Mouse (Mus musculus): ENCODE measurements around the gene Vmac. TPM values are rescaled to one million over a fixed set of nuclear protein-coding genes. Genes with fewer than 3 reads are reported as not detected.

The Vmac gene
- polyA plus RNA-seq, 1 experiment from 2014 or later = 14.1 TPM

- H3K4me3 ChIP-seq (ENCODE audit: low read depth, low read length) = no peak overlapping the region
- H3K4me1 ChIP-seq (replicated peaks; ENCODE audit: control insufficient read depth, insufficient read depth, low read length) = peaks cover 5% of the 10 kb centered on the region; the same call in 1 of the 2 replicates
- peaks cover 2% of the 10 kb centered on the region; the same call in 1 of the 2 replicates for H3K36me3 ChIP-seq (ENCODE audit: control insufficient read depth, insufficient read depth, low read length)
- no peaks in the 10 kb centered on the region for H3K27me3 ChIP-seq (ENCODE audit: control insufficient read depth, insufficient read depth, low read length)
- H3K9ac ChIP-seq (ENCODE audit: low read length) = no peak overlapping the region
- ATAC-seq (replicated peaks; ENCODE audit: low FRiP score) (no peak), DNase-seq (ENCODE audit: low spot score) (no peak)
- H3K9me3 ChIP-seq (ENCODE audit: control insufficient read depth, low read length) = no peaks in the 10 kb centered on the region
- H3K4me2 ChIP-seq (ENCODE audit: low read depth, low read length, severe bottlenecking) = no peak overlapping the region
- no peak overlapping the region for H3K27ac ChIP-seq (ENCODE audit: low read depth, low read length)
- 9% methylated on average over 12 of the region's 12 CpGs for WGBS
These were observed 9.8 kb upstream of the Vmac start for GRCm38 (mm10) chr17:56727659-56728058.

GRCm38 (mm10) chr17:56727029-56727649 is 9.3 kb upstream of the Vmac start:
- DNase-seq (ENCODE audit: low spot score) = no peak
- no peak overlapping the region for H3K9ac ChIP-seq (ENCODE audit: low read length)
- H3K27ac ChIP-seq (ENCODE audit: low read depth, low read length) = no peak overlapping the region

GRCm38 (mm10) chr17:56723419-56724161 is 5.8 kb upstream of the Vmac start:
- Histone ChIP-seq H3K9me3 (ENCODE audit: control insufficient read depth, low read length) (no peaks in the 10 kb centered on the region), H3K9ac (ENCODE audit: low read length) (no peak overlapping the region), H3K27ac (ENCODE audit: low read depth, low read length) (no peak overlapping the region), H3K27me3 (ENCODE audit: control insufficient read depth, insufficient read depth, low read length) (no peaks in the 10 kb centered on the region), H3K36me3 (ENCODE audit: control insufficient read depth, insufficient read depth, low read length) (peaks cover 2% of the 10 kb centered on the region; the same call in 1 of the 2 replicates), H3K4me1 (replicated peaks; ENCODE audit: control insufficient read depth, insufficient read depth, low read length) (peaks cover 5% of the 10 kb centered on the region; the same call in 1 of the 2 replicates), H3K4me3 (ENCODE audit: low read depth, low read length) (no peak overlapping the region), H3K4me2 (ENCODE audit: low read depth, low read length, severe bottlenecking) (no peak overlapping the region)
- DNase-seq (ENCODE audit: low spot score) (no peak), ATAC-seq (replicated peaks; ENCODE audit: low FRiP score) (no peak)
- WGBS = 88% methylated on average over 11 of the region's 11 CpGs

More at GRCm38 (mm10) chr17:56727029-56727649, 9.3 kb upstream of the Vmac start:
- ATAC-seq (replicated peaks; ENCODE audit: low FRiP score) = no peak
- no peaks in the 10 kb centered on the region for H3K9me3 ChIP-seq (ENCODE audit: control insufficient read depth, low read length)
- peaks cover 2% of the 10 kb centered on the region; the same call in 1 of the 2 replicates for H3K36me3 ChIP-seq (ENCODE audit: control insufficient read depth, insufficient read depth, low read length)
- no peak overlapping the region for H3K4me3 ChIP-seq (ENCODE audit: low read depth, low read length)
- peaks cover 5% of the 10 kb centered on the region; the same call in 1 of the 2 replicates for H3K4me1 ChIP-seq (replicated peaks; ENCODE audit: control insufficient read depth, insufficient read depth, low read length)
- H3K4me2 ChIP-seq (ENCODE audit: low read depth, low read length, severe bottlenecking) = no peak overlapping the region
- 15% methylated on average over 7 of the region's 7 CpGs for WGBS
- no peaks in the 10 kb centered on the region for H3K27me3 ChIP-seq (ENCODE audit: control insufficient read depth, insufficient read depth, low read length)

GRCm38 (mm10) chr17:56722441-56722840 is 4.6 kb upstream of the Vmac start:
- Histone ChIP-seq H3K9me3 (ENCODE audit: control insufficient read depth, low read length) (no peaks in the 10 kb centered on the region), H3K36me3 (ENCODE audit: control insufficient read depth, insufficient read depth, low read length) (peaks cover 2% of the 10 kb centered on the region; the same call in 1 of the 2 replicates), H3K27me3 (ENCODE audit: control insufficient read depth, insufficient read depth, low read length) (no peaks in the 10 kb centered on the region), H3K9ac (ENCODE audit: low read length) (no peak overlapping the region), H3K27ac (ENCODE audit: low read depth, low read length) (no peak overlapping the region), H3K4me2 (ENCODE audit: low read depth, low read length, severe bottlenecking) (no peak overlapping the region), H3K4me1 (replicated peaks; ENCODE audit: control insufficient read depth, insufficient read depth, low read length) (peaks cover 4% of the 10 kb centered on the region; the same call in 1 of the 2 replicates), H3K4me3 (ENCODE audit: low read depth, low read length) (no peak overlapping the region)
- 93% methylated on average over 5 of the region's 5 CpGs for WGBS
- no peak for DNase-seq (ENCODE audit: low spot score)
- ATAC-seq (replicated peaks; ENCODE audit: low FRiP score) = no peak

DNA sequence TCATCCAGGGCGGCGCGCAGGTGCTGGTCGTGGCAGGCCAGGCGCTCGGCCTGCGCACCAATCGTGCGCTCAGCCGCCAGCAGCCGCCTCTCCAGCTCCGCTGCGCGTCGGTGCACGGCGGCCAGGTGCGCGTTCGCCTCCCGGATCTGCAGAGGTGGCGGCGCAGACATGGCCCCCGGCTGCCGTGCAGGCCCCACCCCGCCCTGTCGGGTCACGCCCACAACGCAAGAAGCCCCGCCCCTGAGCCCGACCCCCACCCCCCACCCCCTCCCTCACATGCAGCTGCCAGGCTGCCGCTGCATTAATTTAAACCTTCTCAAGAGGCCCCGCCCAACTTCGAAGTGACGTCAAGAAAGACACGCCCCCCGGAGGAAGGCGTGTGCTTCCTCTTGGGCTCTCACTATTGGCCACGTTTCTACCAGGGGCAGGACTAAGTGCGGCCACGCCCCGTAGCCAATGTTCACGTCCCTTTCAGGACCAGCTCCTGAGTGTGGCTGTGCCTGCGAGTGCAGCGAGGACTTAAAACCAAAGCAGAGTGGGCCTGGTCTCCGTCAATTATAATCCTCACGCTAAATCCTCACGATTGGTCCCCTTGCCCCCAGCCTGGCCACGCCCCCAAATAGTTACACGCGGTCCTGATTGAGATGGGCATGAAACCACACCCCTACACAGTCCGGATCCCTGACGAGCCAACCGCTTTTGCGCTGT is 1.0 kb downstream of the Vmac start:
- Histone ChIP-seq H3K9me3 (ENCODE audit: control insufficient read depth, low read length) (no peaks in the 10 kb centered on the region), H3K36me3 (ENCODE audit: control insufficient read depth, insufficient read depth, low read length) (no peaks in the 10 kb centered on the region; the same call in 1 of the 2 replicates), H3K27ac (ENCODE audit: low read depth, low read length) (peak overlapping the region; percentile 52; the same call in 1 of the 2 replicates), H3K4me2 (ENCODE audit: low read depth, low read length, severe bottlenecking) (peak overlapping the region; percentile 90), H3K4me1 (replicated peaks; ENCODE audit: control insufficient read depth, insufficient read depth, low read length) (peaks cover 4% of the 10 kb centered on the region; the same call in 1 of the 2 replicates), H3K4me3 (ENCODE audit: low read depth, low read length) (peak overlapping the region; percentile 72), H3K9ac (ENCODE audit: low read length) (peak overlapping the region; percentile 49), H3K27me3 (ENCODE audit: control insufficient read depth, insufficient read depth, low read length) (no peaks in the 10 kb centered on the region)
- ATAC-seq (replicated peaks; ENCODE audit: low FRiP score) = peak; percentile 94
- under 1% methylated on average over 53 of the region's 55 CpGs for WGBS
- peak; percentile 98 for DNase-seq (ENCODE audit: low spot score)

DNA sequence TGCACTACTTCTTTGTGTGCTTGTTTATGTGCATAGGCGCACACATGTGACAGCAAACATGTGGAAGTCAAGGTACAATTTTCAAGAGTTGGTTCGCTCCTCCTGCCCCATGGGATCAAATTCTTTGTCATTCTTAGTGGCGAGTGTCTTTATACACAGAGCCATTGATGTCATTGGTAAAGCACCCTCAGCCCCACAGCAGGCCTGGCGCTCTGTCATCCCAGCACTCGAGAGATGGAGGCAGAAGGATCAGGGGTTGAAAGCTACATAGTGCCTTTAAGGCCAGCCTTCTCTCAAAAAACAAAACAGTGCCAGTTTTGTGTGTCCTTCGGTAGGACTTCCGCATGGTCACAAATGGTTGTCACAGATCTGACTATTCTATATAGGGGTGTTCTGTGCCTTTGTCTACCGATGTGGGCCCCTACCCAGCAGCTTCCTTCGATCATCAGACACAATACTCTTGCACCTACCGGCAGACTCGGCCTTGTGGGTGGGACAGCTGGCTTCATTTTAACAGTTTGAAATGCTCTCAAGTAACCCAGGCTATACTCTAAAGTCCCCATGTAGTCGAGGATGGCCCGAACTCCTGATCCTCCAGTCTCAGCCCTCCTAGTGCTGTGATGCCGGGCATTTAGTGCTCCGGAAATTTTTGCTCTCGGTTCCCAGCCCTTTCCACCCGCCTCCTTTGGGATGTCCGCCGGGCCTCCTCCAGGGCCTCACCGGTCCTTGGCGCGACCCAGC is 1.7 kb downstream of the Vmac start:
- Histone ChIP-seq H3K9me3 (ENCODE audit: control insufficient read depth, low read length) (no peaks in the 10 kb centered on the region), H3K9ac (ENCODE audit: low read length) (peak overlapping the region; percentile 49), H3K27me3 (ENCODE audit: control insufficient read depth, insufficient read depth, low read length) (no peaks in the 10 kb centered on the region), H3K36me3 (ENCODE audit: control insufficient read depth, insufficient read depth, low read length) (no peaks in the 10 kb centered on the region; the same call in 1 of the 2 replicates), H3K4me3 (ENCODE audit: low read depth, low read length) (peak overlapping the region; percentile 72), H3K27ac (ENCODE audit: low read depth, low read length) (no peak overlapping the region), H3K4me2 (ENCODE audit: low read depth, low read length, severe bottlenecking) (peak overlapping the region; percentile 90), H3K4me1 (replicated peaks; ENCODE audit: control insufficient read depth, insufficient read depth, low read length) (peaks cover 4% of the 10 kb centered on the region; the same call in 1 of the 2 replicates)
- WGBS = 24% methylated on average over 22 of the region's 22 CpGs
- no peak for ATAC-seq (replicated peaks; ENCODE audit: low FRiP score)
- DNase-seq (ENCODE audit: low spot score) = no peak

DNA sequence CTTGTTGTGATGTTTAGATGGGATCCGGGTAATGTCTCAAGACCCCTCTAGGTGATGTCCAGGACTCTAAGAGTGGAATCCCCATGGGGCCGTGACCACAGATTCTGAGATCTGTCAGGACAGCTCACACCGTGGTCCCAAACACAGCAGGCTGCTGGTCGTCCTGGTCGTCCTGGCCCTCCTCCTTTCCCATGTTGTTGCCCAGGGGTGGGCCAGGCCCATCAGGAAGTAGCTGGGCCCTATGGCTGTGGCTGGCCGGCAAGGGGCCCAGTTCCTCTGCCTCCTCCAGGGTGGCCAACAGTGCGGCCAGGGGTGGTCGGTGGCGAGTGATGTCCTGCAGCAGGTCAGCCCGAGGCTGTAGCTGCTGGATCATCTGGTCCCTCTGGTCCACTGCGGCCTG is 2.5 kb downstream of the Vmac start:
- H3K36me3 ChIP-seq (ENCODE audit: control insufficient read depth, insufficient read depth, low read length) = peaks cover 4% of the 10 kb centered on the region; the same call in 1 of the 2 replicates
- 60% methylated on average over 11 of the region's 11 CpGs for WGBS
- ATAC-seq (replicated peaks; ENCODE audit: low FRiP score) (no peak), DNase-seq (ENCODE audit: low spot score) (no peak)
- H3K27me3 ChIP-seq (ENCODE audit: control insufficient read depth, insufficient read depth, low read length) = no peaks in the 10 kb centered on the region
- no peak overlapping the region for H3K9ac ChIP-seq (ENCODE audit: low read length)
- no peak overlapping the region for H3K4me2 ChIP-seq (ENCODE audit: low read depth, low read length, severe bottlenecking)
- no peaks in the 10 kb centered on the region for H3K9me3 ChIP-seq (ENCODE audit: control insufficient read depth, low read length)
- no peak overlapping the region for H3K4me3 ChIP-seq (ENCODE audit: low read depth, low read length)
- H3K4me1 ChIP-seq (replicated peaks; ENCODE audit: control insufficient read depth, insufficient read depth, low read length) = peaks cover 4% of the 10 kb centered on the region; the same call in 1 of the 2 replicates
- no peak overlapping the region for H3K27ac ChIP-seq (ENCODE audit: low read depth, low read length)

- H3K27ac ChIP-seq (ENCODE audit: low read depth, low read length) = no peak overlapping the region
- H3K4me1 ChIP-seq (replicated peaks; ENCODE audit: control insufficient read depth, insufficient read depth, low read length) = no peaks in the 10 kb centered on the region
- ATAC-seq (replicated peaks; ENCODE audit: low FRiP score) (no peak), DNase-seq (ENCODE audit: low spot score) (no peak)
- no peak overlapping the region for H3K9ac ChIP-seq (ENCODE audit: low read length)
- no peaks in the 10 kb centered on the region for H3K9me3 ChIP-seq (ENCODE audit: control insufficient read depth, low read length)
- WGBS = 96% methylated on average over 3 of the region's 3 CpGs
- H3K27me3 ChIP-seq (ENCODE audit: control insufficient read depth, insufficient read depth, low read length) = no peaks in the 10 kb centered on the region
- peaks cover 38% of the 10 kb centered on the region for H3K36me3 ChIP-seq (ENCODE audit: control insufficient read depth, insufficient read depth, low read length)
- H3K4me3 ChIP-seq (ENCODE audit: low read depth, low read length) = no peak overlapping the region
- no peak overlapping the region for H3K4me2 ChIP-seq (ENCODE audit: low read depth, low read length, severe bottlenecking)
These were observed 8.1 kb downstream of the Vmac start for GRCm38 (mm10) chr17:56709708-56710107.

All from forebrain, embryonic 11.5 days (tissue).